Mouse (Mus musculus): ENCODE data around the gene Erfe. TPM values are rescaled to one million over a fixed set of nuclear protein-coding genes. Genes with fewer than 3 reads are reported as not detected.
A peak's percentile ranks its signal among the peaks of the same experiment; 100 is the strongest.

The Erfe gene
- polyA plus RNA-seq, 1 experiment = 0.14 TPM

- TF ChIP-seq CTCF (conservative IDR thresholded peaks at IDR 0.05; ENCODE audit: insufficient read depth, insufficient read length, low read depth, low read length) (no peak), POLR2A (IDR thresholded peaks at IDR 0.05; ENCODE audit: low read depth, low read length) (no peak)
- no peak overlapping the region for H3K27ac ChIP-seq (ENCODE audit: insufficient read depth, low read depth, low read length)
- no peaks in the 10 kb centered on the region for H3K27me3 ChIP-seq (replicated peaks; ENCODE audit: control insufficient read depth, insufficient read depth, low read length)
- H3K4me3 ChIP-seq (ENCODE audit: insufficient read depth, low read depth, low read length) = no peak overlapping the region
- no peaks in the 10 kb centered on the region for H3K36me3 ChIP-seq (ENCODE audit: control insufficient read depth, insufficient read depth, low read length)
- DNase-seq = no peak
- H3K4me1 ChIP-seq (ENCODE audit: control insufficient read depth, insufficient read depth, low read length) = no peaks in the 10 kb centered on the region
Measured at GRCm38 (mm10) chr1:91333582-91333981, 32.6 kb upstream of the Erfe start.

DNA sequence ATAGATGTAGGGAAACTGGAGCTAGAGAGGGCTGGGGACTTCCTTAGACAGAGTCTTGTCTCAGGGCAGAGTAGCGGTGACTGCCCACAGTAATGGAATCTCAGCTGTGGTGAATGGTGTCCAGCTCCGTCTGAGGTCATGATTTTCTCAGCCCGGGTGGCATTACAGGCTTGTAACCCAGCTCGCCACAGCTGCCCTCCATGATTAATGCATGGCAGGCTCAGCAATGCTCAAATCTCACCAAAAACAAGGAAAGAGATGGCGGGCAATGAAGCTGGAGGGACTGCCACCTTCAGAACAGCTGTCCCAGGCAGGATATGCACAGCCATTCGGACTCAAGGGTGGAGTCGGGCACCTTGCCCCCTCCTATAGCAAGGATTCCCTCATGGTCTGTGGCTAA, 28.9 kb upstream of the Erfe start:
- H3K27me3 ChIP-seq (replicated peaks; ENCODE audit: control insufficient read depth, insufficient read depth, low read length) = no peaks in the 10 kb centered on the region
- H3K27ac ChIP-seq (ENCODE audit: insufficient read depth, low read depth, low read length) = no peak overlapping the region
- no peaks in the 10 kb centered on the region for H3K36me3 ChIP-seq (ENCODE audit: control insufficient read depth, insufficient read depth, low read length)
- H3K4me3 ChIP-seq (ENCODE audit: insufficient read depth, low read depth, low read length) = no peak overlapping the region
- no peak for DNase-seq
- TF ChIP-seq POLR2A (IDR thresholded peaks at IDR 0.05; ENCODE audit: low read depth, low read length) (no peak), CTCF (conservative IDR thresholded peaks at IDR 0.05; ENCODE audit: insufficient read depth, insufficient read length, low read depth, low read length) (no peak)
- 82% methylated on average over 7 of the region's 7 CpGs for WGBS
- H3K4me1 ChIP-seq (ENCODE audit: control insufficient read depth, insufficient read depth, low read length) = no peaks in the 10 kb centered on the region

DNA sequence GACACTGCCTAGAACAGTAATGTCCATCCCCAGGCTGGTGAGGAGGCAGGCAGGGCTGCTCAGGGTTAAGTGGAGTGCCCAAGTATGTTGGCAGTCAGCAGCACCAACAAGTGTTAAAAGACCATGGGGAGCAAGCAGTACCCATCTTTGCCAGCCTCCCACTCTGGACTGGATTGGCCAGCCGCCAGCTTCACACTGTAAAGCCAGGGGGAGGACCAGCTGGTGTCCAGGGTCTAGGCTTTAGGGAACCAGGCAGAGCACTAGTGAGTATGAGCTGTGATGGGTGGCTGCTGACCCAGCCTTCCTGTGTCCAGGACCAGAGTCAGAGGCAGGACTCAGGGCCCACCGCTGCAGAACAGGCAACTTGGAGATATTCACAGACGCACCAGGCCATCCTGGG, 22.2 kb upstream of the Erfe start:
- no peaks in the 10 kb centered on the region for H3K27me3 ChIP-seq (replicated peaks; ENCODE audit: control insufficient read depth, insufficient read depth, low read length)
- TF ChIP-seq CTCF (conservative IDR thresholded peaks at IDR 0.05; ENCODE audit: insufficient read depth, insufficient read length, low read depth, low read length) (no peak), POLR2A (IDR thresholded peaks at IDR 0.05; ENCODE audit: low read depth, low read length) (no peak)
- no peak overlapping the region for H3K4me3 ChIP-seq (ENCODE audit: insufficient read depth, low read depth, low read length)
- H3K4me1 ChIP-seq (ENCODE audit: control insufficient read depth, insufficient read depth, low read length) = no peaks in the 10 kb centered on the region
- WGBS = 85% methylated on average over 3 of the region's 3 CpGs
- H3K36me3 ChIP-seq (ENCODE audit: control insufficient read depth, insufficient read depth, low read length) = no peaks in the 10 kb centered on the region
- no peak for DNase-seq
- H3K27ac ChIP-seq (ENCODE audit: insufficient read depth, low read depth, low read length) = no peak overlapping the region

GRCm38 (mm10) chr1:91344921-91345685, 21.1 kb upstream of the Erfe start:
- no peak for TF ChIP-seq POLR2A (IDR thresholded peaks at IDR 0.05; ENCODE audit: low read depth, low read length)
- no peak; the same call in 1 of the 2 replicates for TF ChIP-seq CTCF (conservative IDR thresholded peaks at IDR 0.05; ENCODE audit: insufficient read depth, insufficient read length, low read depth, low read length)
- H3K27me3 ChIP-seq (replicated peaks; ENCODE audit: control insufficient read depth, insufficient read depth, low read length) = no peaks in the 10 kb centered on the region
- DNase-seq = peak; percentile 71
- H3K4me1 ChIP-seq (ENCODE audit: control insufficient read depth, insufficient read depth, low read length) = no peaks in the 10 kb centered on the region
- no peak overlapping the region for H3K27ac ChIP-seq (ENCODE audit: insufficient read depth, low read depth, low read length)
- WGBS = 4% methylated on average over 68 of the region's 68 CpGs
- H3K36me3 ChIP-seq (ENCODE audit: control insufficient read depth, insufficient read depth, low read length) = no peaks in the 10 kb centered on the region
- no peak overlapping the region for H3K4me3 ChIP-seq (ENCODE audit: insufficient read depth, low read depth, low read length)

DNA sequence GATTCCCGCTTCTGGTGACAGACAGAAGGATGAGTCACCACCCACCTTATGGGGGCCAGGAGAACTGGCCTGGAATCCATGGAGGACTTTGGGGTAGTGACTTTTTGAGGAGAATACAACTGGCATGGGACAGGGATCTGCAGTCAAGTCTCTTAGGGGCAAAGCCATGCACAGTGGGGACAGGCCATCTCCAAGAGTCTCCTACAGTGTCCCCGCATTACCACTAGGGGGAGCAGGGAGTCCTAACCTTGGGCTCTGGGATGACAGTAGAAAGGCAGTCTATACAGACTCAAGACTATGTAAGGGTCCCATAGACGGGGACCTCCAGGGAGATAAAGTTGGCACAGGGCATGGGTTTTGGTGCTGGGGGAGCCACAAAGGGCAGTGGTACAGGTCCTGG, 19.3 kb upstream of the Erfe start:
- no peaks in the 10 kb centered on the region for H3K4me1 ChIP-seq (ENCODE audit: control insufficient read depth, insufficient read depth, low read length)
- H3K27ac ChIP-seq (ENCODE audit: insufficient read depth, low read depth, low read length) = no peak overlapping the region
- H3K36me3 ChIP-seq (ENCODE audit: control insufficient read depth, insufficient read depth, low read length) = no peaks in the 10 kb centered on the region
- no peaks in the 10 kb centered on the region for H3K27me3 ChIP-seq (replicated peaks; ENCODE audit: control insufficient read depth, insufficient read depth, low read length)
- TF ChIP-seq CTCF (conservative IDR thresholded peaks at IDR 0.05; ENCODE audit: insufficient read depth, insufficient read length, low read depth, low read length) (peak; percentile 87), POLR2A (IDR thresholded peaks at IDR 0.05; ENCODE audit: low read depth, low read length) (no peak)
- H3K4me3 ChIP-seq (ENCODE audit: insufficient read depth, low read depth, low read length) = no peak overlapping the region
- WGBS = 35% methylated on average over 3 of the region's 3 CpGs
- DNase-seq = peak; percentile 67

- 65% methylated on average over 4 of the region's 4 CpGs for WGBS
- H3K4me1 ChIP-seq (ENCODE audit: control insufficient read depth, insufficient read depth, low read length) = no peaks in the 10 kb centered on the region
- TF ChIP-seq CTCF (conservative IDR thresholded peaks at IDR 0.05; ENCODE audit: insufficient read depth, insufficient read length, low read depth, low read length) = no peak
- no peak for TF ChIP-seq POLR2A (IDR thresholded peaks at IDR 0.05; ENCODE audit: low read depth, low read length)
- H3K27ac ChIP-seq (ENCODE audit: insufficient read depth, low read depth, low read length) = no peak within 1 kb of the TSS
- H3K4me3 ChIP-seq (ENCODE audit: insufficient read depth, low read depth, low read length) = no peak within 1 kb of the TSS
- no peaks in the 10 kb centered on the region for H3K27me3 ChIP-seq (replicated peaks; ENCODE audit: control insufficient read depth, insufficient read depth, low read length)
- no peak for DNase-seq
- H3K36me3 ChIP-seq (ENCODE audit: control insufficient read depth, insufficient read depth, low read length) = no peaks in the 10 kb centered on the region
Measured at GRCm38 (mm10) chr1:91350841-91351240, 15.4 kb upstream of the Erfe start, which contains the start of gene Klhl30. Gene Klhl30, plus strand, starts transcription at chr1:91351016.

DNA sequence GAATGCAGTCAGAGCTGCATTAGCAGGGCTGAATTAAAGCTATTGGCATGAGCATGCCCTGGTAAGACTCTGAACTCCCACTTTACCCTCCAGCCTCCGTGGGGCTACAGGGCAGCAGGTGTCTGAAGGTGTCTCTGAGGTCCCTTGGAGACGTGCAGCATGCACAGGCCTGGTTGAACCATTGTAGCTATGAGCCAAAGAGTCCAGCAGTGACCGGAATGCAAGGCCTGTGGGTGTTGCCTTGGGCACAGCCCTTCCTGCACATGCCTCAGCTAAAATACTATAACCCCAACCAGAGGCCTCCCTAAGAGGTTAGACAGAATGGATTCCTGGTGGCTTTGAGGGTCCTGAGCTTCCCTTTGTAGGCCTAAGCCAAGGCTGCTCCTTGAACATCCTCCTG, 15.0 kb upstream of the Erfe start:
- WGBS = 88% methylated on average over 3 of the region's 3 CpGs
- DNase-seq = no peak
- H3K36me3 ChIP-seq (ENCODE audit: control insufficient read depth, insufficient read depth, low read length) = no peaks in the 10 kb centered on the region
- no peaks in the 10 kb centered on the region for H3K27me3 ChIP-seq (replicated peaks; ENCODE audit: control insufficient read depth, insufficient read depth, low read length)
- H3K27ac ChIP-seq (ENCODE audit: insufficient read depth, low read depth, low read length) = no peak overlapping the region
- TF ChIP-seq CTCF (conservative IDR thresholded peaks at IDR 0.05; ENCODE audit: insufficient read depth, insufficient read length, low read depth, low read length) = no peak
- TF ChIP-seq POLR2A (IDR thresholded peaks at IDR 0.05; ENCODE audit: low read depth, low read length) = no peak
- H3K4me3 ChIP-seq (ENCODE audit: insufficient read depth, low read depth, low read length) = no peak overlapping the region
- no peaks in the 10 kb centered on the region for H3K4me1 ChIP-seq (ENCODE audit: control insufficient read depth, insufficient read depth, low read length)
